Mouse (Mus musculus) hindbrain, embryonic 16.5 days (tissue): ENCODE results near the gene Mroh2a. TPM values are rescaled to one million over a fixed set of nuclear protein-coding genes. Genes with fewer than 3 reads are reported as not detected.
A peak's percentile ranks its signal among the peaks of the same experiment; 100 is the strongest.

ENCODE experiments used
- ATAC-seq: fragments of 200-750 bp; cut with Nextera tagmentation; 2 replicates; pipeline ENCODE4 v1.8.0; 2017; ENCODE audit warnings: moderate TSS enrichment, moderate library complexity
- H3K27ac ChIP-seq: fragments of 300-500 bp; sonication (generic); 2 replicates; pipeline ENCODE4 v1.5.1; 2014; ENCODE audit warnings: low read depth, mild to moderate bottlenecking, control low read depth, low read length, moderate library complexity
- H3K27me3 ChIP-seq: fragments of 300-500 bp; sonication (generic); replicated peaks from 2 replicates; pipeline ENCODE4 v1.6.1; 2014; ENCODE audit warnings: low read length; ENCODE audit not compliant: control insufficient read depth, insufficient read depth
- H3K36me3 ChIP-seq: fragments of 300-500 bp; sonication (generic); 2 replicates; pipeline ENCODE4 v1.6.1; 2014; ENCODE audit warnings: mild to moderate bottlenecking, low read length, moderate library complexity, mixed read lengths; ENCODE audit not compliant: control insufficient read depth, insufficient read depth
- H3K4me1 ChIP-seq: fragments of 300-500 bp; sonication (generic); 2 replicates; pipeline ENCODE4 v1.6.1; 2014; ENCODE audit warnings: low read depth, low read length; ENCODE audit not compliant: control insufficient read depth, insufficient read depth
- H3K4me2 ChIP-seq: fragments of 300-500 bp; sonication (generic); 2 replicates; pipeline ENCODE4 v1.6.1; 2014; ENCODE audit warnings: mild to moderate bottlenecking, low read length, control low read depth, moderate library complexity
- H3K4me3 ChIP-seq: fragments of 300-500 bp; sonication (generic); 2 replicates; pipeline ENCODE4 v1.5.1; 2014; ENCODE audit warnings: mild to moderate bottlenecking, low read length, control low read depth, moderate library complexity
- H3K9ac ChIP-seq: fragments of 300-500 bp; sonication (generic); 2 replicates; pipeline ENCODE4 v1.6.1; 2014; ENCODE audit warnings: low read depth, mild to moderate bottlenecking, control low read depth, low read length, moderate library complexity
- H3K9me3 ChIP-seq: fragments of 300-500 bp; sonication (generic); 2 replicates; pipeline ENCODE4 v1.6.1; 2014; ENCODE audit warnings: mild to moderate bottlenecking, low read length, moderate library complexity; ENCODE audit not compliant: control insufficient read depth
- WGBS: fragments of 180-500 bp; shearing (Covaris S2); extraction: QIAGEN DNeasy Blood & Tissue Kit; methylation state at CpG from one replicate; pipeline ENCODE4 v1.1.7; 2014; 5-methylcytosine and 5-hydroxymethylcytosine counted together
- polyA plus RNA-seq: library from polyadenylated mRNA; unstranded; fragments of >200 nt; fragmentation: Nextera tagmentation; extraction: Ambion mirVana; gene quantifications from 2 replicates; pipeline ENCODE4 v1.2.1, GENCODE M21; 2015

Gene Mroh2a
- polyA plus RNA-seq, 1 experiment from 2014 or later = 0.45 TPM

GRCm38 (mm10) chr1:88288056-88288788, 61.4 kb downstream of the Mroh2a start:
- H3K9me3 ChIP-seq = peaks cover 65% of the 10 kb centered on the region
- no peaks in the 10 kb centered on the region for H3K36me3 ChIP-seq
- no peaks in the 10 kb centered on the region for H3K4me1 ChIP-seq
- no peak overlapping the region for H3K27ac ChIP-seq
- 46% methylated on average over 3 of the region's 3 CpGs for WGBS
- H3K9ac ChIP-seq = no peak overlapping the region
- no peak overlapping the region for H3K4me2 ChIP-seq
- no peak for ATAC-seq
- no peaks in the 10 kb centered on the region for H3K27me3 ChIP-seq
- no peak overlapping the region for H3K4me3 ChIP-seq

- Histone ChIP-seq H3K27ac (no peak overlapping the region), H3K4me3 (no peak overlapping the region), H3K4me1 (no peaks in the 10 kb centered on the region), H3K9ac (no peak overlapping the region), H3K4me2 (no peak overlapping the region), H3K36me3 (no peaks in the 10 kb centered on the region), H3K27me3 (no peaks in the 10 kb centered on the region), H3K9me3 (peaks cover 60% of the 10 kb centered on the region)
- 73% methylated on average over 3 of the region's 3 CpGs for WGBS
- ATAC-seq = no peak
Observed at GRCm38 (mm10) chr1:88288789-88289127, 62.0 kb downstream of the Mroh2a start.

GRCm38 (mm10) chr1:88289152-88289551, 62.4 kb downstream of the Mroh2a start:
- no peaks in the 10 kb centered on the region for H3K36me3 ChIP-seq
- H3K4me2 ChIP-seq = no peak overlapping the region
- H3K27ac ChIP-seq = no peak overlapping the region
- H3K9me3 ChIP-seq = peaks cover 56% of the 10 kb centered on the region
- H3K27me3 ChIP-seq = no peaks in the 10 kb centered on the region
- no peak overlapping the region for H3K4me3 ChIP-seq
- 53% methylated on average over 2 of the region's 2 CpGs for WGBS
- no peak overlapping the region for H3K9ac ChIP-seq
- ATAC-seq = no peak
- no peaks in the 10 kb centered on the region for H3K4me1 ChIP-seq

GRCm38 (mm10) chr1:88289917-88290316, 63.1 kb downstream of the Mroh2a start:
- H3K4me3 ChIP-seq = no peak overlapping the region
- no peak overlapping the region for H3K4me2 ChIP-seq
- WGBS = 41% methylated on average over 4 of the region's 4 CpGs
- no peak overlapping the region for H3K27ac ChIP-seq
- no peaks in the 10 kb centered on the region for H3K27me3 ChIP-seq
- ATAC-seq = no peak
- no peak overlapping the region for H3K9ac ChIP-seq
- peaks cover 53% of the 10 kb centered on the region for H3K9me3 ChIP-seq
- no peaks in the 10 kb centered on the region for H3K4me1 ChIP-seq
- H3K36me3 ChIP-seq = no peaks in the 10 kb centered on the region

- WGBS = 78% methylated on average over 1 of the region's 1 CpGs
- no peaks in the 10 kb centered on the region for H3K4me1 ChIP-seq
- H3K9ac ChIP-seq = no peak overlapping the region
- H3K27me3 ChIP-seq = no peaks in the 10 kb centered on the region
- no peak for ATAC-seq
- no peaks in the 10 kb centered on the region for H3K36me3 ChIP-seq
- peaks cover 50% of the 10 kb centered on the region for H3K9me3 ChIP-seq
- H3K4me2 ChIP-seq = no peak overlapping the region
- no peak overlapping the region for H3K27ac ChIP-seq
- H3K4me3 ChIP-seq = no peak overlapping the region
Observed at GRCm38 (mm10) chr1:88290511-88290910, 63.7 kb downstream of the Mroh2a start.

GRCm38 (mm10) chr1:88291409-88292005, 64.7 kb downstream of the Mroh2a start:
- no peak overlapping the region for H3K27ac ChIP-seq
- H3K9me3 ChIP-seq = peaks cover 52% of the 10 kb centered on the region
- 64% methylated on average over 3 of the region's 3 CpGs for WGBS

GRCm38 (mm10) chr1:88292057-88292456, 65.3 kb downstream of the Mroh2a start:
- 55% methylated on average over 2 of the region's 2 CpGs for WGBS
- ATAC-seq = no peak
- peaks cover 48% of the 10 kb centered on the region for H3K9me3 ChIP-seq
- no peak overlapping the region for H3K4me2 ChIP-seq
- H3K4me3 ChIP-seq = no peak overlapping the region
- no peaks in the 10 kb centered on the region for H3K27me3 ChIP-seq
- H3K4me1 ChIP-seq = no peaks in the 10 kb centered on the region
- no peak overlapping the region for H3K27ac ChIP-seq
- H3K9ac ChIP-seq = no peak overlapping the region
- H3K36me3 ChIP-seq = no peaks in the 10 kb centered on the region

More at GRCm38 (mm10) chr1:88291409-88292005, 64.7 kb downstream of the Mroh2a start:
- ATAC-seq = no peak
- H3K4me3 ChIP-seq = no peak overlapping the region
- H3K4me2 ChIP-seq = no peak overlapping the region
- H3K27me3 ChIP-seq = no peaks in the 10 kb centered on the region
- H3K36me3 ChIP-seq = no peaks in the 10 kb centered on the region
- no peaks in the 10 kb centered on the region for H3K4me1 ChIP-seq
- no peak overlapping the region for H3K9ac ChIP-seq

GRCm38 (mm10) chr1:88294650-88295049, 67.9 kb downstream of the Mroh2a start:
- WGBS = 16% methylated on average over 1 of the region's 1 CpGs
- Histone ChIP-seq H3K27ac (no peak overlapping the region), H3K27me3 (no peaks in the 10 kb centered on the region), H3K36me3 (no peaks in the 10 kb centered on the region), H3K9ac (no peak overlapping the region), H3K4me1 (no peaks in the 10 kb centered on the region), H3K9me3 (peaks cover 53% of the 10 kb centered on the region), H3K4me3 (no peak overlapping the region), H3K4me2 (no peak overlapping the region)
- ATAC-seq = no peak

GRCm38 (mm10) chr1:88296171-88296920, 69.6 kb downstream of the Mroh2a start:
- H3K9ac ChIP-seq = no peak overlapping the region
- no peak overlapping the region for H3K4me3 ChIP-seq
- WGBS = 76% methylated on average over 4 of the region's 4 CpGs
- ATAC-seq = peak; percentile 24; the same call in 1 of the 2 replicates
- no peak overlapping the region for H3K4me2 ChIP-seq
- no peak overlapping the region for H3K27ac ChIP-seq
- no peaks in the 10 kb centered on the region for H3K36me3 ChIP-seq
- H3K9me3 ChIP-seq = peaks cover 62% of the 10 kb centered on the region
- no peaks in the 10 kb centered on the region for H3K27me3 ChIP-seq
- no peaks in the 10 kb centered on the region for H3K4me1 ChIP-seq
